Mouse (Mus musculus): ENCODE results near the gene Pdgfa. TPM values are rescaled to one million over a fixed set of nuclear protein-coding genes. Genes with fewer than 3 reads are reported as not detected.

Pdgfa gene
- total and polyA plus RNA-seq, 2 experiments from 2014 or later = 47.5 to 54.4 TPM

- WGBS = 80% methylated on average over 8 of the region's 8 CpGs
- no peak overlapping the region for H3K9ac ChIP-seq (replicated peaks; ENCODE audit: low read length)
Observed at GRCm38 (mm10) chr5:138979840-138980239, 17.3 kb downstream of the Pdgfa start.

GRCm38 (mm10) chr5:138977759-138978158 lies 19.4 kb downstream of the Pdgfa start:
- DNase-seq (ENCODE audit: low spot score) = no peak
- H3K27me3 ChIP-seq (ENCODE audit: insufficient read depth, low read length) = no peaks in the 10 kb centered on the region

More at GRCm38 (mm10) chr5:138979840-138980239, 17.3 kb downstream of the Pdgfa start:
- Histone ChIP-seq H3K27me3 (ENCODE audit: insufficient read depth, low read length) (no peaks in the 10 kb centered on the region), H3K4me1 (ENCODE audit: insufficient read depth, low read length) (0 out of 2 replicates have a peak, but pooled peaks cover 3% of the 10 kb centered on the region), H3K4me3 (ENCODE audit: low read length) (no peak overlapping the region), H3K36me3 (ENCODE audit: insufficient read depth, low read length) (peaks cover 13% of the 10 kb centered on the region; the same call in 1 of the 2 replicates), H3K27ac (no peak overlapping the region), H3K9me3 (ENCODE audit: low read length) (no peaks in the 10 kb centered on the region), H3K4me2 (ENCODE audit: low read depth, low read length) (no peak overlapping the region)
- TF ChIP-seq CTCF (IDR thresholded peaks at IDR 0.05; ENCODE audit: low read depth) = no peak
- no peak for ATAC-seq
- no peak for DNase-seq (ENCODE audit: low spot score)

GRCm38 (mm10) chr5:138974911-138975485 lies 22.2 kb downstream of the Pdgfa start:
- no peaks in the 10 kb centered on the region for H3K9me3 ChIP-seq (ENCODE audit: low read length)
- H3K27me3 ChIP-seq (ENCODE audit: insufficient read depth, low read length) = no peaks in the 10 kb centered on the region
- no peak overlapping the region for H3K4me2 ChIP-seq (ENCODE audit: low read depth, low read length)
- no peak overlapping the region for H3K9ac ChIP-seq (replicated peaks; ENCODE audit: low read length)
- no peak overlapping the region for H3K4me3 ChIP-seq (ENCODE audit: low read length)
- H3K4me1 ChIP-seq (ENCODE audit: insufficient read depth, low read length) = 0 out of 2 replicates have a peak, but pooled peaks cover 3% of the 10 kb centered on the region
- 91% methylated on average over 8 of the region's 8 CpGs for WGBS
- DNase-seq (ENCODE audit: low spot score) (no peak), ATAC-seq (no peak)
- no peak for TF ChIP-seq CTCF (IDR thresholded peaks at IDR 0.05; ENCODE audit: low read depth)
- H3K27ac ChIP-seq = no peak overlapping the region
- no peaks in the 10 kb centered on the region for H3K36me3 ChIP-seq (ENCODE audit: insufficient read depth, low read length)

More at GRCm38 (mm10) chr5:138977759-138978158, 19.4 kb downstream of the Pdgfa start:
- TF ChIP-seq CTCF (IDR thresholded peaks at IDR 0.05; ENCODE audit: low read depth) = no peak
- Histone ChIP-seq H3K36me3 (ENCODE audit: insufficient read depth, low read length) (peaks cover 7% of the 10 kb centered on the region; the same call in 1 of the 2 replicates), H3K4me2 (ENCODE audit: low read depth, low read length) (no peak overlapping the region), H3K4me1 (ENCODE audit: insufficient read depth, low read length) (0 out of 2 replicates have a peak, but pooled peaks cover 3% of the 10 kb centered on the region), H3K4me3 (ENCODE audit: low read length) (no peak overlapping the region), H3K9me3 (ENCODE audit: low read length) (no peaks in the 10 kb centered on the region), H3K27ac (no peak overlapping the region), H3K9ac (replicated peaks; ENCODE audit: low read length) (no peak overlapping the region)
- no peak for ATAC-seq
- WGBS = 33% methylated on average over 3 of the region's 3 CpGs

GRCm38 (mm10) chr5:138973480-138973879 lies 23.7 kb downstream of the Pdgfa start:
- no peak for TF ChIP-seq CTCF (IDR thresholded peaks at IDR 0.05; ENCODE audit: low read depth)
- ATAC-seq (no peak), DNase-seq (ENCODE audit: low spot score) (no peak)
- Histone ChIP-seq H3K36me3 (ENCODE audit: insufficient read depth, low read length) (no peaks in the 10 kb centered on the region), H3K4me3 (ENCODE audit: low read length) (no peak overlapping the region), H3K27ac (no peak overlapping the region), H3K27me3 (ENCODE audit: insufficient read depth, low read length) (no peaks in the 10 kb centered on the region), H3K4me2 (ENCODE audit: low read depth, low read length) (no peak overlapping the region), H3K9me3 (ENCODE audit: low read length) (no peaks in the 10 kb centered on the region), H3K9ac (replicated peaks; ENCODE audit: low read length) (no peak overlapping the region), H3K4me1 (ENCODE audit: insufficient read depth, low read length) (0 out of 2 replicates have a peak, but pooled peaks cover 3% of the 10 kb centered on the region)
- WGBS = 84% methylated on average over 6 of the region's 6 CpGs

GRCm38 (mm10) chr5:138971405-138971804 lies 25.8 kb downstream of the Pdgfa start:
- H3K4me3 ChIP-seq (ENCODE audit: low read length) = no peak overlapping the region
- H3K4me2 ChIP-seq (ENCODE audit: low read depth, low read length) = no peak overlapping the region
- ATAC-seq (no peak), DNase-seq (ENCODE audit: low spot score) (no peak)
- H3K9me3 ChIP-seq (ENCODE audit: low read length) = no peaks in the 10 kb centered on the region
- H3K9ac ChIP-seq (replicated peaks; ENCODE audit: low read length) = no peak overlapping the region
- H3K36me3 ChIP-seq (ENCODE audit: insufficient read depth, low read length) = no peaks in the 10 kb centered on the region
- no peak overlapping the region for H3K27ac ChIP-seq
- 79% methylated on average over 9 of the region's 9 CpGs for whole genome bisulfite sequencing
- no peaks in the 10 kb centered on the region for H3K27me3 ChIP-seq (ENCODE audit: insufficient read depth, low read length)
- H3K4me1 ChIP-seq (ENCODE audit: insufficient read depth, low read length) = 0 out of 2 replicates have a peak, but pooled peaks cover 3% of the 10 kb centered on the region
- no peak for TF ChIP-seq CTCF (IDR thresholded peaks at IDR 0.05; ENCODE audit: low read depth)

- 34% methylated on average over 7 of the region's 7 CpGs for WGBS
- Histone ChIP-seq H3K27ac (no peak overlapping the region), H3K4me3 (ENCODE audit: low read length) (no peak overlapping the region), H3K27me3 (ENCODE audit: insufficient read depth, low read length) (no peaks in the 10 kb centered on the region), H3K9me3 (ENCODE audit: low read length) (no peaks in the 10 kb centered on the region), H3K9ac (replicated peaks; ENCODE audit: low read length) (no peak overlapping the region), H3K36me3 (ENCODE audit: insufficient read depth, low read length) (no peaks in the 10 kb centered on the region), H3K4me2 (ENCODE audit: low read depth, low read length) (no peak overlapping the region), H3K4me1 (ENCODE audit: insufficient read depth, low read length) (peaks cover 12% of the 10 kb centered on the region; the same call in 1 of the 2 replicates)
- TF ChIP-seq CTCF (IDR thresholded peaks at IDR 0.05; ENCODE audit: low read depth) = no peak
- peak; percentile 41; the same call in 1 of the 2 replicates for ATAC-seq
- peak; percentile 43 for DNase-seq (ENCODE audit: low spot score)
Observed at GRCm38 (mm10) chr5:138970056-138970490, 27.1 kb downstream of the Pdgfa start.
